Mouse (Mus musculus) skeletal muscle tissue, adult 2 months (tissue): ENCODE data around the gene 2010111I01Rik.
A peak's percentile ranks its signal among the peaks of the same experiment; 100 is the strongest.

Source experiments
- DNase-seq: peaks from one replicate; pipeline ENCODE4 v3.0.0-alpha.2; 2012; ENCODE audit warnings: low read depth, low spot score

The 2010111I01Rik gene

DNA sequence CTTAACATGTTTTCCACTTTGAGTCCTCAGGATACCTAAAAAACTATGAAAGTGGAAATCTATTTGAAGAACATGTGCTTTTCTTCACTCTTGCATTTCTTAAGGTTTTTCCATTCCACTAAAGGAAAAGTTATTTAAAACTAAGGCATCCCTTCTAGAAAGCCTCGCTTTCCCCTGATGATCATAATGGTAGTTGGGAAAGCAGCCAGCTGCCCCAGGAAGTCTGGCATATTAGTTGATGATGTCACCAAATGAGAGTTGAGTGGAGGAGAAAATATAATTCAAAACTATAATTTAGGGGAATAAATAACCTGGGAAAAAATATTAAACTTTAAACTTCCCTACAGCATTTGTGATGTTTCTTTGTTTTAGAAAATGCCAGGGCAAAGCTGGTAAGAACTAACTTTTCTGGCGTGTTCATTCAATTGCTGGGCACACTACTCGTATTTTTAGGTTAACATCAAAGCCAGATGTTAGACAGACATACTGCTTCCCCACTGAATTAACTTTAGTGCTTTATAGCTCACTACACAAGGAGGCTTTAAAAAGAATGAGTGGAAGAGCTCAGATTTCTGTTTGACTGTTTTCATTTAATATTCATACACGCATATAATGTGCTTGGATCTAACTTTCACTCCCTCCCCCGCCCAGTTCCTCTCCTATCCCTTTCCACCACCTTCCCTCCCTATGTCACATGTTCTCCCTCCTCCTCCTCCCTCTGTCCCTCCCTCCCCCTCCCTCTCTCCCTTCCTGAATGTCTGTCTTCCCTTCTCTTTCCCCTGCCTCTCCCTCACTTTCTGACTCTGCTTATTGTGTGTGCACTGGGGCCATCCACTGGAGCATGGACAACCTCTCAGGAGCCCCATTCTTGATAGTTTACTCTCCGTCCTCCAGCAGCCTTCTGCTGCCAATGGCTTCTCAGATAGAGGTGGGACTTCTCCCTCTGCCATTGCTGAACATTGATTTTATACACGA lies 58.8 kb downstream of the 2010111I01Rik start:
- no peak for DNase-seq

DNA sequence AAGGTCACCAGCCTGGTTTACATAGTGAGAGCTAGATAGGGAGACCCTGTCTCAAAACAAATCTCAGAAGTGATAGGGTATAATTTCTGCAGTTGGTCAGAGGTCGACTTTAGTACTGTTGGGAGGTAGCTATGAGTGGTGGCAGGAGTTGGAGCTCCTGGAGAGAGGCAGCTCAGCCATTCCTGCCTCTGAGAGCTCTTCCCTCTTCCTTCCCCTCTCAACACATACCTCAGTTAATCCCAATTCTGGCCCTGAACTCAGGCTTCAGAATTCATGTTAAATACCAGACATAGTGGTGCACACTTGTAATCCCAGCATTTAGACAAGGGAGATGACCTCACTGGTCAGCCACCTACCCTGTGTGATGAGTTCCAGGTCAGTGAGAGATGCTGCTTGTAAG lies 65.3 kb downstream of the 2010111I01Rik start:
- DNase-seq: no peak

DNA sequence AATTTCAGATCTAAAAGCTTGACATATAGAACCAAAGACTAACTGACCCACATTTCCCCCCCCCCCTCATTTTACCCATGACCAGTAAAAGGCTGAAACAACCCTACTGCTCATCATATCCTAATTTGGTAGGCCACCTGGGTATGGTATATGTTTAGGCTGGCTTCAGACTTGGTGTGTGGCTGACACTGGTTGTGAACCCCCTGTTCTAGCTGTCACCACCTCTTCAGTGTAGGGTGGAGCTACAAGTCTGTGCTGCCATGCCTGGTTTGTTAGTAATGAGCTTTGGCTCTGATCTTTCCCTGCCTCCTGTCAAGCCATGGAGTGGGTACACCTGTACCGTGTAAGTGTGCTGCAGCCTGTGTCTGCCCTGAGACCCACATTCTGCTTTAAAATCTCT lies 66.6 kb downstream of the 2010111I01Rik start:
- DNase-seq: no peak

DNA sequence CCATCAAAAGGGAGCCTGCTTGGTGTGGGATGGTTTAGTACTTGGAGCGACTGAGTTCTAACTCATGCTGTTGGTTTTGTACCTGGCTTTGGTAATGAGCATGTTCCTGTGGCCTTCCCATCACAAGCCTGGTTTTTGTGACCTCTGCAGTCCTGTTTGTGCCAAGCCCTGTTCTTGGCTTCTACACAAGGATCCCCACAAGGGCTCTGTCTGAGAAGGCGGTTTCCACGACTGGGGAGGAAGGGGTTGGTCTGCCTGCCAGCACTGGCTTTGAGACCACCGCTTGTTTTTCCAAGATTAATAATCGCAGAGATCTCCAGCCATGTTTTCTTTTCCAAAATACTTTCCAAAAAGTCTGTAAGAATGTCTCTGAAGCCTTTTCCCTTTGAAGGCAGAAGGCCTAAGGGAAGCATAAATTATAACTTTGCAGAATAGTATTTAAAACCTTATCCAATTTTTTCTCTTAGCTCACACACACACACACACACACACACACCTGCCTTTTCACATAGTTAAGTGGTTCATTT lies 67.7 kb downstream of the 2010111I01Rik start:
- peak; percentile 40 for DNase-seq

DNA sequence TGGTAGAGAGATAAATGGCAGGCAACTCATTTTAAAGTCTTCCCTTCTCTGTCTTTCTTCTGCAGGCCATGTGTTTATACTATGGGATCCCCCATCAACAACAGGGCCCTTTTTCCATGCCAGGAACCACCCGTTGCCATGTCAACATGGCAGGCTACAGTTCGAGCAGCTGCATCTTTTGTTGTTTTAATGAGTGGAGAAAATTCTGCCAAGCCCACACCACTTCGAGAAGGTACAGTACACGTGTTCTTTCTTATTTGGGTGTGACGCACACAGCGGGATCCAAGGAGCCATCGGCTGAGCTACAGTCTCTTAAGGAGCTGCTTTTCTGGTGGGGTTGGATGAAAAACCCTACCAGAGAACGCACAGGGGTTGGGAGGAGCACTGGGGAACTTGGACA lies 68.3 kb downstream of the 2010111I01Rik start:
- DNase-seq: no peak

DNA sequence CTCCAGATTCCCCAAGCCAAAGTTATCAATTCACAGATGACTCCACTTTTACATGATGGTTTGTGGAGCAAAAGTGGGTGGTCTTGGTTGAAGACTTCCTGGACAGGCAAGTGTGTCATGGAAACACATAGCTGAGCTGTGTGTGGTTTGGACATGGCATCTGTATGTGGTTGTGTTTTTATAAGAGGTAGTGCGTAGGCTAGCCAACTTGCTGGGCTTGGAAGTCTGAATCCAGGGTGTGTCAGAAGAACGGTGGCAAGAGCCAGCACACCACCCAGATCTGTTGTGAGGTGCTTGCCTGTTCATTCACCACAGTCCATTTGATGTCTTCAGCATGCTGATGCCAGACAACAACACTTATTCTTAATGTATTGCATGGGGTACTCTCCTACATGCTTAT lies 68.7 kb downstream of the 2010111I01Rik start:
- DNase-seq: no peak

DNA sequence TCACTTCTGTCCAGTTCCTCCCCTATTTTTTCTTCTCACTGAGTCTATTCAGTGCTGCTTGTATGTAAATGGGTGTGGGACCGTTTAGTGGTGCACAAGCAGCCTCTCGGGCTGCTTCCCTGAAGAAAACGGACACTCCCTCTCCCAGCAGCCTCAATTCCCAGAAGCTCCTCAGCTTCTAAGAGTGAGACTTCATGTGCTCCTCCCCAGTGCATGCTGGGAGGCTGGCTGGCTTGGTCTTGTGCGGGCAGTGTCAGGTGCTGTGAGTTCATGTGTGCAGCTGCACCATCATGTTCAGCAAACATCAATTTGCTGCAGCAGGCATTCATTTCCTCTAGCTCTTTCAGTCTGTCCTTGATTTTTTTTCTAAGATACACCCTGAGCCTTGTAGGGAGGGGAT lies 70.0 kb downstream of the 2010111I01Rik start:
- no peak for DNase-seq

DNA sequence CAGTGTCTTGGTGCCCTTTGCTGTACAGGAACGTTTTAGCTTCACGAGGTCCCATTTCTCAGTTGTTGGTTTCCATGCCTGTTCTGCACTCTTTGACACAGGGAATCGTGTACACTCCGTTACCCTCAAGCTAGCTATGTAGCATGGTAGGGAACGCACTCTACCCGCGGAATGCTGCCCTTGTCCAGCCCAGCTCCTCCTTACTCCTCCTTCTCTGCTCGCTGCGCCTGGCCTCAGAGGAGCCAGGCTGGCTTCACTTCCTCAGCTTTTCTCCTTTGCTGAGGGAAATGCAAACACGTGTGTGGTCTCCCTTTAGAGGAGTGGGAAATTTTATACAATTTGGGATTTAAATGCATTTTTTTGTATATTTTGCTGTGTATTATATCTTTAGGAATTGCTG lies 73.2 kb downstream of the 2010111I01Rik start:
- no peak for DNase-seq

DNA sequence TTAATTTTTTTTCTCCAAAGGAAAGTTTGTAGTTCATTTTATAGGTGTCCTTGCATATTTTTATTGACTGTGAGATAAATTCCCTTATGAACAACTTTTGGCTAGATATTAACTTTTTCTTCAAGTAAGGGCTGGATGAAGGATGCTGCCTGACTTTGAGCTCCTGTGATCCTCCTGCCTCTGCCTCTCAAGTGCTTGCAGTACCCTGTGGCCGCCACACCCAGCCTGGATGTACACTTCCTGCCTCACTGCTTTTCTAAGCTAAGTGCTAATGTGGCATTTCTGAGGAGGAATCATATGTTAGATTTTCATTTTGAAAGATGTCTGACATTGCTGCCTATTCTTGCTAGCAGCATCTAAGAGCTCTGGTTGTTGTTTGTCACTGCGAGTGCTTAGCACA lies 73.7 kb downstream of the 2010111I01Rik start:
- DNase-seq: no peak

DNA sequence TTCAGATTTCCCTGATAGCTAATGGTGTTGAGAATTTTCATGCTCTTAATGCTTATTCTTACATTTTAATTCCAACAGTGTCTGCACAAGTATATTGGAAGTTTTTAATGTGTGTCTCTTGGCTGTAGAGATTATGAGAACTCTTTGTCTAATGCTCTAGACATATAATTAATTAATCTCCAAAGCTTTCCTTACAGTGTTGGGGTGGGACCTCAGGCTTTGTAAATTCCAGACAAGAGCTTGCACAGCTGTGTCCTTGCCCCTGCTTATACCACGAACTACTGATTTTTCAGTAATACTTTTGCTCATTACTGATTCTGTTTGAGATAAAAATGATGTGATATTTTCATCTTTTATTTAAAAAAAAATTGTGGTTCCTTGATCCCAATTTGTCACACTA lies 74.2 kb downstream of the 2010111I01Rik start:
- DNase-seq: no peak

DNA sequence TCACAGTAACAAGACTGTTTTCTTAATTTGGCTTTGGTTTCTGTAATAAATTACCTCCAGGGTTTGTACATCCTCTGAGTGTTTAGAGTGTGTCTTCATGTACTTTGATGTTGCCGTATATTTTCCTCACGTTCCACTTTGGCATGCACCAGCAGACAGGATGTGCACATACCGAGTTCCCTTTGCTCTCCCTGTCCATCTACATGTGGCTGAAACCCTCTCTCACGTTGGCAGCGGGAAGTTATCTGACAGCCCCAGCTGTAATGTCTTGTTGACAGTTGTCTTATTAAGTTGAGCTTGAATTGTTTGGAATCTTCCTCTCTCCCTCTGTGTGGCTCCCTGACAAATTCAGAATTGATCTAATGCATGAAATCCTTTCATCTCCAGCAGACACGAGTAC lies 74.6 kb downstream of the 2010111I01Rik start:
- DNase-seq: no peak

DNA sequence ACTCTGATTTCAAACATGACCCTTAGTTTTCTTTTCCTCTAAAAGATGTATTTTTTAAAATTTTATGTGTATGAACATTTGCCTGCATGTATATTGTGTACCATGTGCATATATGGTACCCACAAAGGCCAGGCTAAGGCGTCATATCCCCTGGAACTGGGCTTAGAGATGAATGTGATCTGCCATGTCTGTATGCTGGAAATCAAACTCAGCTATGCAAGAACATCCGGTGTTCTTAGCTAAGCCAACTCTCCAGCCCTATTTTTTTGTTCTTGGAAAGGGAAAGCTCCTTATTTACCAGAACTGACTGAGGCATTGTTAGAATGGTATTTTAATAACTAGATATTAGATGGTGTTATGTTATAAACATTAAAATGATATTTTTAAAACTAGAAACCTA lies 75.2 kb downstream of the 2010111I01Rik start:
- no peak for DNase-seq

DNA sequence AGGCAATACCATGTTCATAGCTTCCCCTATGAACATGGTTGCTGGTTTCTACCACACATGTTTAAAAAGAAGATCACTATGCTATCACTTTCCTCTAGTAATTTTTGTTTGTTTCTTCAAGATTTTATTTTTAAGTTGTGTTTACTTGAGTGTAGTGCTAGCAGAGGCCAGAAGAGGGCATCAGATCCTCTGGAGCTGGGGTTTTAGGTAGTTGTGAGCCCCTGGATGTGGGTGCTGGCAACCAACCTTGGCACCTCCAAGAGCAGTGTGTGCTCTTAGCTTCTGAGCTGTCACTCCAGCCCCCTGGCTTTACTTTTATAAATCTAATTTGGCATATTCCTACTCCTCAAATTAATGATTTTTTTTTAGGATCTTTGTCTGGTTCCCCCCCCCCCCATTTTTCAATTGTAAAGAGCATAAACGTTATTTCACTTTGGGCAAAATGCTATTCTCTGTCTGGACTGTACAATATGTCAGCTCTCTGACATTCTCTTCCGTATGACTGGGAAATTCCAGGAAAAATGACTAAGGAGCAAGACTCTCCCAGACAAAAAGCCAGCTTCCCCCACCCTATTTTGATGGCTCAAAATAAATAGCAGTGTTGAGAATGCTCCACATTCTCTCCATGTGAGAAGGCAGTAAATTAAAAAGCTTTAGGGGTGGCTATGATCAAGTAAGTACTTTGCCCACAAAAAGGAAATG lies 81.0 kb downstream of the 2010111I01Rik start:
- DNase-seq: no peak

DNA sequence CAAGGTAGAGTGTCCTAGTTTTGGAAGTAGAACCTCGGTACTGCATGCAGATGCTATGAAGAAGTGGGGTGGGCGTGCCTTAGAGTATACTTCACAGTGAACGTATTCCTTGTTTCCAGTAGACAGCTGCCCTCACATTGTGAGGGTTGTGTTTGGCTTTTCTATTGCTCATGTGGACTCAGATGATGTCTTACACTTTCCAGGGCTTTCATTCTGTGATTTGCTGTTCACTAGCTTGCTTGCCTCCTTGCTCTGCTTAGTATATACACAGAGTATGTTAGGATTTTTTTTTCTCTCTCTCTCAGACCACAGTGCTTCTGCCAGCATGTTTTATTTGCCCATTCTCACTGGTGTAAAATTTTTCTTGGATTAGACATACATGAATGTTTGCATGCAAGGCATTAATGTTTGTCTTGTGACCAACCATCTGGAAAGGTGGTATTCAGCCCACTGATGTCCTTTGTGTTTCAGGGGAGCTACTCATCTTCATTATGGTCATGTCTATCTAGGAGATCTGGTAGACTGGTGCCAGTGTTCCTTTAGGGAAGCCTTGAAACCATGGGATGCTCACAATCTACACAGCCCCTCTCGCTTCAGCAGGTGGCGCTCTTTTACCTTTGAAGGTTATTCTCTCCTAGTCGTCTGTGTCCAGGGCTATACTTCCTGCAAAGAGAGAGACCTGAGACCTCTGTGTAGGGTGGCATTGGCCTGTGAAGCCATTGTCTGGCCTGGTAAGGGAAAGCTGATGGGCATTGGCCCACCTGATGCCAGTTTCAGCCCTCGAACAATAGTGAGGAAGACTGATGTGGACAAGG lies 81.7 kb downstream of the 2010111I01Rik start:
- peak; percentile 57 for DNase-seq

DNA sequence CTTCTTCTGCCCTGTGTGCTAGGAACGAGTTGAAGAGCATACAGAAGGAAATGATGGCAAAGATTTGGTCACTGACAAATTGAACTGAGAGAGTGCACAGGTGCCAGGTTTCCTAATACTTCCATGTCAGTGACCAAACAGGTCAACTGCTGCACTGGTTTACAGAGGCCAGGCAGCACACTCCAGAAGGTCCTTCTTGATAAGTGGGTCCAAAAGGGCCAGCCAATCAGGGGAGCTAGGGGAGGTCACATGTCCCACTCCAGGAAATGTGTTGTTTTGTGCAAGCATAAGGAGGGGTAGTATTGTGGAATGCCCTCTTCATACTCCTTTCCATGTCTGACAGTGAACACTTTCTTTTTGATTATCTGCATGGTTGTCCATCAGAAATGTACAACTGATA lies 99.0 kb downstream of the 2010111I01Rik start:
- no peak for DNase-seq

DNA sequence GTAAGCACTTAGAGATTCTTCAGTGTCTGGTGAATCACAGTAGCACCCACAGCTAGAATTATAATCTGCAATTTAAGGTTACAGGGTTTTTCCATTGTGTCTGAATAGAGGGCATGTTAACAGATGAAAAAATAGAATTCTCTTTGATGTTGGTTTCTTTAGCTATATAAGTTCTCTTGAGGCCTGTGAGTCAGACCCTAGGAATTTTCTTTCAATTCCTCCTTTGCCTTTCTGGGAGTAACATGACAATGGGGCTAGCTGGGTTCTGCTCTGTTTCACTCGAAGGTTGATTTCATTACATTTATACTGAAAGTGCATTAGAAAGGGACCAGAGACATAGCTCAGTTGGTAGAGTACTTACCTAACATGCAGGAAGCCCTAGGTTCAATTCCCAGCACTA lies 101.9 kb downstream of the 2010111I01Rik start:
- no peak for DNase-seq

DNA sequence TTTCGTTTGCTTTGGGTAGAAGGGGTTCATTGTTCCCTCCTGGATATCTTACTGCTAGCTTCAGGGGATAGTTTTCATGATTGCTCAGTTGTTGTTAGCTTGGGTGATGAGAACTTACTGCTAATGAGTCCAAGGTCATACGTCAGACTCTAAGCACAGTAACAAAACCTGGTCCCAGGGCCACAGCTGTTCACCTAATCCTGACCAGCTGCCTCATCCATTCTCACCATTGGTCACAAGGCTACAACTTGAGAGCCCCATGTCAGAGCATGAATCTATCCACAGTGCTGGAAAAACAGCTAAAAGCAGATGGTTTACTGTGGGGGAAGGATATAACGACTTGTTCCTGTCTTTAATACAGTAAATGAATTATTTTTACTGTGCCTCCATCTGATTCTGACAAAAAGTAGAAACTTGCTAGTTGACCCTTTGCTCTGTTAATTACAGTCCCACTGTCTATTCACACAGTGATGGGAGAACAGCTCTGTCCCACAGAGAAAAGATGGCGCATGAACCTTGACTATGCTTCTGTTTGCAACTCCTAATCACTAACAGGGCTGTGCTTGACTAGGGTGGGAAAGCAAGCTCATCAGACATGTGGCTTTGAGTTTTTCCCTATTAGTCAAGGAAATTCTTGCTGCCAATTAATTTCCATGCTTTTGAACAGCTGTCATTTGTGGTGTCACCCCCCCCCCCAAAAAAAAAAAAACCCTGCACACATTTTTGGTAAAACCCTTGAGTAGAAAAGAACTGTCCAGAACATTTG lies 103.9 kb downstream of the 2010111I01Rik start:
- no peak for DNase-seq

DNA sequence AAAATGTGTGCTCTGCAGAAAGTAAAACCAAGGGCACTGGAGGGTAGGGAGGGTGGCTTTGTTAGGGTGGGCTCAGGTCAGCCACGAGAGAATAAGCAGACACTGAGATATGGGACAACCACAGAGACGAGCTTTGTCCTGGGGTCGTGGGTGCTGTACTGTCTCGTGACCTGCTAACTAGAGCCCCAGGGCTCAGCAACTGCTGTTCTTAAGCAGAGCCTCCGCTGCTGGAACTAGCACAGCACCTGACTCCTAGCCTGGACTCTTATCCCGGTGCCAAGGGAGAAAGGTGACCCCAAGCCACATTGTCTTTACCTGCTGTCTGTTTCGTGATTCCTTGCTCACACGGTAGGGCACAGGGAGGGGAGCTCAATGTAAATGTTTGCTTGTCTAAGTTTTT lies 107.2 kb downstream of the 2010111I01Rik start:
- DNase-seq: no peak

DNA sequence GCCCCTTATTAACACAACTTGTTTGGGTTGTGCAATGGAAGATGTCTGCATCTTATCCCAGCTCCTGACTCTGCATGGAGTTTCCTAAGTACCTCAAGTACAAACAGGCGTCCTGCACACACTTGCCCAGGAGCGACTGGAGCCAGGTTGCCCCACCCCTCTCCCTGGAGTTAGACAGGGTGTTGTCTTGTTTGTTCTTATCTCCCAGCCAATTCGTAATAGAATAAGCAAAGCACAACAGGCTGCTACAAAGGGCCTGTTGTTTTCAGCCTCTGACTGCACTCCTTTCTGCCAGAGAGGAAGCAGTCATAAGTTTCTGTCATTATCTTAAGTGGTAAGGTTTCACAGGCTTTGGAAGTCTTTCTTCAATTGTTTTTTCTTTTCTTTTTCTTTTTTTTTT lies 107.7 kb downstream of the 2010111I01Rik start:
- DNase-seq: peak; percentile 45

DNA sequence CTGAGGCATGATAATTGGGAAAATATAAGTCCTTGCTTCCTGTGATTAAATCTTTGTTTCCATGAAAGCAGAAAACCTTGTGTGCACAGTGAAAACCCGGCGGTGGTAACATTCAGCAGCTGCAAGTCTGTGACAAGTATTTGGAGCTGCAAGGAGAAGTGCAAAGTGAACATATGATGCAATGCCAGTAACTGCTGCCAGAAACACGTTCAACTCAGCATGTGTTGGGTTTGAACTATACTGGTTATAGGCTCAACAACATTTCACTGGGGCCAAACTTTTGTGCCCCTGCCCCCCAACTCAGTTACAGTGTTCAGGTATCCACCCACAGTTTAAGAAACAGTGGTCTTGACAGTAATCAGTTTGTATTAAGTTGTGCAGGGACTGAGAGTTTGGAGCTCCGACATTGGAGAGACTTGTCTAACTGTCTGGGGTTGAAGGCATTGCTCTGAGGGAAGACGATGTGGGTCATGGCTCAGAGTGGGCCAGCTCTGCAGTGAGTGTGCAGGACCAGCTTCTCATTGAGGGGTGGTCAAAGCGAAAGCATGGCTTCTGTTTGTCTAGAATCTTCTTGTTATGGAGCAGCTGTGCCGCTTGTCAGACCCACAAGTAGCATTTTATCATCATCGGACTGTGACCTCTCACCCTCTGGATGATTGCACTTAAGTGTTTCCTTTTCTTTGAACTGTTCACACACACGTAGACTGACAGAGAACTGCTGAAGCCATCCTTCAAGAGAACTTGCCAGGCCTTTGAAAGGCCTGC lies 109.4 kb downstream of the 2010111I01Rik start:
- peak; percentile 34 for DNase-seq
